Mouse (Mus musculus) embryonic stem cell, embryonic (primary cell): ENCODE data around the gene Vps29.

ENCODE experiments used
- CTCF ChIA-PET, 4 experiments: fragments of 300-600 bp in 2 of 4; fragments of 350-600 bp in 2 of 4; sonication (Branson Sonifier 250); formaldehyde crosslinking; loops; one replicate each; lab custom pipeline; 2022; ENCODE audit warnings: inconsistent platforms in 2 of 4; lab: Charles Lee
- POLR2A ChIA-PET, 4 experiments: fragments of 300-600 bp in 2 of 4; fragments of 350-600 bp in 2 of 4; sonication (Branson Sonifier 250); formaldehyde crosslinking; loops; one replicate each; lab custom pipeline; 2022; ENCODE audit warnings: antibody characterized with exemption in 4 of 4, inconsistent platforms in 1 of 4; lab: Charles Lee

The Vps29 gene

GRCm38 (mm10) chr5:122372878-122373277 is 18.7 kb downstream of the Vps29 start:
- CTCF ChIA-PET: interaction anchor here in 3 of 4 experiments (0.6 to 1.3 kb wide), 7 partner anchors 19 to 182 kb away, joined by 3 to 4 read pairs (median 3); partner anchors contain the start of gene Rad9b (in 1 of the 3)
- POLR2A ChIA-PET: interaction anchor here in 3 of 4 experiments (0.6 to 2.1 kb wide), 25 partner anchors 11 to 421 kb away, joined by 3 to 22 read pairs (median 4); partner anchors contain the start of genes Rad9b (in 3 of the 3), Vps29 (in 2 of the 3) and Tctn1 (in 1 of the 3)

GRCm38 (mm10) chr5:122377101-122377833 is 23.1 kb downstream of the Vps29 start:
- CTCF ChIA-PET: interaction anchor here in 3 of 4 experiments (0.6 to 0.9 kb wide), 13 partner anchors 22 to 1160 kb away, joined by 3 to 15 read pairs (median 5); partner anchors contain the start of genes Rad9b (in 1 of the 3) and Tctn1 (in 1 of the 3)
- POLR2A ChIA-PET: interaction anchor here in 3 of 4 experiments (0.6 to 1.6 kb wide), 20 partner anchors 7 to 564 kb away, joined by 3 to 12 read pairs (median 5); partner anchors contain the start of genes Rad9b (in 1 of the 3) and Vps29 (in 1 of the 3)

- ChIA-PET CTCF (interaction anchor here (0.6 to 2.6 kb wide), 8 partner anchors 24 to 526 kb away, joined by 3 to 26 read pairs (median 3); partner anchors contain the start of genes Rad9b (in 1 of the 4) and Tctn1 (in 1 of the 4)), POLR2A (interaction anchor here in 3 of 4 experiments (0.6 to 2.2 kb wide), 11 partner anchors 8 to 565 kb away, joined by 3 to 17 read pairs (median 4); partner anchors contain the start of genes Rad9b (in 2 of the 3) and Vps29 (in 2 of the 3))
Measured at GRCm38 (mm10) chr5:122378171-122378570, 24.0 kb downstream of the Vps29 start.

DNA sequence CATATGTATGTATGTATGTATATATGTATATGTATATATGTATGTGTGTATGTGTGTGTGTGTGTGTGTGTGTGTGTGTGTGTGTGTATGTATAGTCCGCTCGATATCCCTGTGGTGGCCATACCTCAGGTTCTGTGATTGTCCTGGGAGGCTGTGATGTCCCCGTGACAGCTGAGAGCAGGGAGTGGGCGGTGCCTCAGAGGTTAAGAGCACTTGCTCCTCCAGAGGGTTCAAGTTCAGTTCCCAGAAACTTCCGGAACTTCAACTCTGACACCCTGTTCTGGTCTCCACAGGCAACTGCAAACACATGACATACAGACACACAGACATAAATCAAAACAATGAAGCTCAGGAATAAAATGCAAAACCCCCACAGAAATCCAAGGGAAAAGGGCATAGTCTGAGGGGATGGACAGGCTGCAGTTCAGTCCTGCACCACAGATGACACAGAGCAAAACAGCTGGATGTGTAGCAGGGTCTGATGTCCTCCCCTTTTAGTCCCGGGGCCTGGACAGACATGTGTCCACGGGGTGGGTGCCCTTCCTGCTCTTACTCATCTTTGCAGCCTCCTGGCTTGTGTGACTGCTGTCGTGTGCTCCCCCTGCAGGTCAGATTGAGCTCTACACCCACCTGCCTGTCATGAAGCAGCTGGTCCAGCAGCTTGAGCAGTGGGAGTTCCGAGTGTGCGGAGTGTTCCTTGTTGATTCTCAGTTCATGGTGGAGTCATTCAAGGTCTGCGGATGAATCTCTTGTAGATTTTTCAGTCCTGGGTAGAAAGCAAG is 25.4 kb downstream of the Vps29 start:
- ChIA-PET POLR2A (interaction anchor here in 3 of 4 experiments (0.6 to 2.2 kb wide), 21 partner anchors 8 to 251 kb away, joined by 3 to 17 read pairs (median 4); partner anchors contain the start of genes Rad9b (in 2 of the 3), Vps29 (in 2 of the 3), Arpc3 (in 1 of the 3) and Gpn3 (in 1 of the 3)), CTCF (interaction anchor here (0.5 to 3.3 kb wide), 66 partner anchors 8 to 687 kb away, joined by 3 to 26 read pairs (median 3); partner anchors contain the start of genes Tctn1 (in 3 of the 4), Arpc3 (in 2 of the 4), Gpn3 (in 2 of the 4) and Fam216a (in 1 of the 4))

DNA sequence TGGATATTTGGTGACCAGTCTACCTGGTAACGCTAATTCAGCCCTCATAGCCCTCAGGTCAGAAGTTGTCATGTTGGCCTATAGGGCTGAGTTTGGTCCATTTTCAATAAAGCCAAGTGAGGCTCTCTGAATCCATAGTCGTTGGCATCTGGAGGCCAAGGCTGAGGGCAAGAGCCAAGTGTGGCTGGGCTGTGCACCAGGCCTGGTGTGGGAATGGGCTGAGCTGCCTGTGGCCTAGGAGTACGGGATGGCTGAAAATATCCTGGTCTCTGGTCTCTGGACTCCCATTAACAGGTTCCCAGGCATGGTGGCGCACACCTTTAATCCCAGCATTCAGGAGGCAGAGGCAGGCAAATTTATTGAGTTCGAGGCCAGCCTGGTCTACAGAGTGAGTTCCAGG is 35.8 kb downstream of the Vps29 start:
- CTCF ChIA-PET: interaction anchor here in 1 of 4 experiments (1.8 kb wide), 1 partner anchor 10 kb away, joined by 8 read pairs; no protein-coding TSS in a partner anchor

DNA sequence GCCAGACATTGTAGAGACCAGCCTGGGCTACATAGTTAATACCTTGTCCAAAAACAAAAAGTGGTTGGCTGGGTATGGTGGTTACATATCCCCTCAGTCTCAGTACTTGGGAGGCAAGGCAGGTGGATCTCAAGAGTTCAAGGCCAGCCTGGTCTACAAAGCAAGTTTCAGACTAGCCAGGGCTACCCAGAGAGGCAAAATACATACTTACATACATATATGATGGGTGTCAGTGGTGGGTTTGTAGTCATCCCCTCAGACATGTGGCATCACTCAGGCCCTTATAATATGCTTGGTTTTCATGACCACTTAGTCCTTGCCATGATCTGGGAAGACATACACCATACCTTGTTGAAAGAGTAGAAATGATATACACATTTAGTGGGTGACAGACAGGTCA is 36.5 kb downstream of the Vps29 start:
- ChIA-PET CTCF (interaction anchor here in 1 of 4 experiments (1.8 kb wide), 1 partner anchor 11 kb away, joined by 8 read pairs; no protein-coding TSS in a partner anchor), POLR2A (interaction anchor here in 1 of 4 experiments (1.0 to 1.8 kb wide), 3 partner anchors 9 to 18 kb away, joined by 3 to 10 read pairs (median 4); partner anchors contain the start of gene Fam216a)

More for the DNA sequence above, 35.8 kb downstream of the Vps29 start:
- POLR2A ChIA-PET: interaction anchor here in 2 of 4 experiments (0.6 to 1.8 kb wide), 6 partner anchors 8 to 116 kb away, joined by 3 to 10 read pairs (median 3); partner anchors contain the start of gene Fam216a (in 1 of the 2)

DNA sequence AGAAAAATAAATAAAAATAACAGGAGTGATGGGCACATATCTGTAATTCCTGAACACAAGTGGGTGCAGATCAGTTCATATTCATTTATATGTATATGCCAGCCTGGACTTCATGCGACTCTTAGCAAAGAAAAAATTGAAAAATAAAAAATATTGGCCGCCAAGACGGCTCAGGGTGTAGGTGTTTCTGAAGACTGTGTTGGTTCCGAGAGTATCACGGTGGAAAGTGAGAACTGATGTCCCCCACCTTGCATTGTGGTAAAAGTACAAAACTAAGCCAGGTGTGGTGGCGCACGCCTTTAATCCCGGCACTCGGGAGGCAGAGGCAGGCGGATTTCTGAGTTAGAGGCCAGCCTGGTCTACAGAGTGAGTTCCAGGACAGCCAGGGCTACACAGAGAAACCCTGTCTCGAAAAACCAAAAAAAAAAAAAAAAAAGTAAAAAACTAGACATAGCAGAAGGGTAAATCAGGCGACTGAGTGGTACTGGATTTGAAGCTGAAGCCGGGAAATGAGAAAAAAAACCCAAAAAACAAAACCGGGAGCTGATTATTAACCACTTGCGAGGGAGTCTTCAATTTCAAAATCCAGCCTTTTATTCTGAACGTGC is 37.1 kb downstream of the Vps29 start:
- CTCF ChIA-PET: interaction anchor here in 3 of 4 experiments (0.6 to 1.3 kb wide), 7 partner anchors 11 to 277 kb away, joined by 3 to 4 read pairs (median 3); partner anchors contain the start of gene Tctn1 (in 1 of the 3)
- POLR2A ChIA-PET: interaction anchor here in 2 of 4 experiments (0.6 to 1.6 kb wide), 12 partner anchors 9 to 1957 kb away, joined by 3 to 5 read pairs (median 3); partner anchors contain the start of genes Rad9b (in 1 of the 2) and Vps29 (in 1 of the 2)

DNA sequence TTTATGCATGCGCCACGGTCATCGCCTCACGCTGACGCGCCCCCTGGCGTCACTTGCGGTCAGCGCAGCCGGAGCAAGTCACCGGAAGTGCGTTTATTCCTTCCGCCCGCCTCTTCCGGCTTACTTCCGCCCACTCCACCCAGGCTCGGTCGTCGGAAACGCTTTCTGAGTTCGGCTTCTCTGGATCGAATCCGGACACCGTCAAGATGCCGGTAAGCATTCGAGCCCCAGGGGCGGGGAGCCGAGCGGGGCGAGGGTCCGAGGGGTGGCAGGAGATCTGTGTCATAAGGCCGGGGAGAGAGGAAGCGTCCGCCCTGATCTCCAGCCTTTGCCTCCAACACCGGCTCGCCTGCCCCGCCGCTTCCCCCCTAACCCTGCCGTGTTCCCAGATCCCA is 37.6 kb downstream of the Vps29 start, which contains the start of gene Arpc3:
TSS of gene Arpc3 (plus strand) at position 93 of the 395 bp plus-strand sequence.
- ChIA-PET CTCF (interaction anchor here (0.6 to 1.3 kb wide), 10 partner anchors 11 to 277 kb away, joined by 3 to 8 read pairs (median 3); partner anchors contain the start of gene Tctn1 (in 2 of the 4)), POLR2A (interaction anchor here in 2 of 4 experiments (0.6 to 1.6 kb wide), 12 partner anchors 9 to 1956 kb away, joined by 3 to 5 read pairs (median 3); partner anchors contain the start of genes Rad9b (in 1 of the 2) and Vps29 (in 1 of the 2))

DNA sequence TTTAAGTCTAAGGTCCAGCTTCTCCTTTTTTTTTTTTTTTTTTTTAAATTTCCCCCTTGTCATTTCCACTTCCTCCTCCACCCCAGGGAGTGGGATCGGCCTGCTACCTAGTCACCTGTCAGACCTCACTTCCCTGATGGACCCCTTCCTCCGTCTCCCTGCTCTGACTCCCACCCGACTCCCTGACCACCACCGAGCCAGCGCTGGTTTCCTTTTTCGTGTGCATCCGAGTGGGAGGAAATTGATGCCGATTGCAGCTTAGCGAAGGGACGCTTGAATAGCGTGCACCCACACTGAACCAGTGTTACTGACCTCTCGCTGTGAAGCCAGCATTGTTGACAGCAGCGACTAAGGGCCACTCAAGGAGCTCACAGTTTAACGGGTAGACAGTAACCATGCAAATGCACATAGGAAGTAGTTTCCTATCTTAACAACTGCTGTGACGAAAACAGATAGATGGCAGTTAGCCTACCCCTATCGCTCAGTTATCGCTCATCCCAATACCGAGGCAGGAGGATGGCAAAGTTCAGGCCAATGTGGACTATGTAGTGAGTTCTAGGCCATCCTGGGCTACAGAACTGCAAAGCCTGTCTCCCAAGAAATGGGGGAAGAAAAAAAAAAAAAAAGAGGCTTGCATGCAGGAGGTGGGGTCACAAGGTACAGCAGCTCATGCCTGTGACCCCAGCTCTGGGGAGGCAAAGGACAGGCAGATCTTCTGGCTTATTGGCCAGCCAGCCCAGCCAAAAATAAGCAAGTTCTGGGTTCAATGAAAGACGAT is 38.2 kb downstream of the Vps29 start:
- ChIA-PET POLR2A (interaction anchor here (0.6 to 1.6 kb wide), 12 partner anchors 10 to 1955 kb away, joined by 3 to 8 read pairs (median 3); partner anchors contain the start of genes Rad9b (in 1 of the 4), Tctn1 (in 1 of the 4) and Vps29 (in 1 of the 4)), CTCF (interaction anchor here in 3 of 4 experiments (0.6 to 1.3 kb wide), 9 partner anchors 10 to 278 kb away, joined by 3 to 10 read pairs (median 3); partner anchors contain the start of gene Tctn1 (in 2 of the 3))

- POLR2A ChIA-PET: interaction anchor here in 3 of 4 experiments (0.6 to 1.7 kb wide), 7 partner anchors 16 to 129 kb away, joined by 3 to 8 read pairs (median 3); partner anchors contain the start of genes Rad9b (in 2 of the 3), Vps29 (in 2 of the 3) and Tctn1 (in 1 of the 3)
- CTCF ChIA-PET: interaction anchor here (0.5 to 1.9 kb wide), 28 partner anchors 9 to 670 kb away, joined by 3 to 23 read pairs (median 4); partner anchors contain the start of genes Tctn1 (in 3 of the 4), Fam216a (in 1 of the 4) and Gpn3 (in 1 of the 4)
Measured at GRCm38 (mm10) chr5:122393887-122394286, 39.7 kb downstream of the Vps29 start.

DNA sequence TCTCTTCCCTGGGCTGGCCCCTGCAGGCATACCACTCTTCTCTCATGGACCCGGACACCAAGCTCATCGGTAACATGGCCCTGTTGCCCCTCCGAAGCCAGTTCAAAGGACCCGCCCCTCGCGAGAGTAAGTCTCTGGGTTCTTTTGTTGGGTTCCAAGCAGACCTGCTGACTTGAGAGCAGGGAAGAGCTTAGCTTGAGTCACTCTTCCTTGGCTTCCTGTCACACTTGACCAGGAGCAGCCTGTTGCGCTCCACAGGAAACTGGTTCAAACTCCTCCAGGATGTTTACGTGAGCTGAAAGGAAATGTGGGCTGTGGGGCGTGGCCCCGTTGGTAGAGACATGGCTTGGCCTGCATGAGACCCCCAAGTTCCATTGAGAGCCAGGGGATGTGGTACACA is 42.6 kb downstream of the Vps29 start:
- POLR2A ChIA-PET: interaction anchor here in 3 of 4 experiments (0.6 to 1.8 kb wide), 36 partner anchors 9 to 377 kb away, joined by 3 to 11 read pairs (median 3); partner anchors contain the start of genes Fam216a (in 3 of the 3), Gpn3 (in 2 of the 3), Ppp1cc (in 1 of the 3) and Rad9b (in 1 of the 3)
- CTCF ChIA-PET: interaction anchor here (0.6 to 2.9 kb wide), 15 partner anchors 11 to 569 kb away, joined by 3 to 20 read pairs (median 5); partner anchors contain the start of gene Tctn1 (in 1 of the 4)

- CTCF ChIA-PET: interaction anchor here in 3 of 4 experiments (0.9 to 2.9 kb wide), 6 partner anchors 17 to 281 kb away, joined by 3 to 20 read pairs (median 8); partner anchors contain the start of gene Tctn1 (in 1 of the 3)
- POLR2A ChIA-PET: interaction anchor here in 3 of 4 experiments (0.6 to 1.8 kb wide), 15 partner anchors 11 to 188 kb away, joined by 3 to 11 read pairs (median 4); partner anchors contain the start of genes Fam216a (in 2 of the 3), Gpn3 (in 1 of the 3), Rad9b (in 1 of the 3) and Tctn1 (in 1 of the 3)
Measured at GRCm38 (mm10) chr5:122397495-122397894, 43.3 kb downstream of the Vps29 start.

- ChIA-PET POLR2A (interaction anchor here in 1 of 4 experiments (1.1 to 1.5 kb wide), 2 partner anchors 18 to 219 kb away, joined by 3 to 4 read pairs; no protein-coding TSS in a partner anchor), CTCF (interaction anchor here in 2 of 4 experiments (0.7 to 1.1 kb wide), 3 partner anchors 10 to 421 kb away, joined by 3 to 4 read pairs (median 3); partner anchors contain the start of gene Anapc5 (in 1 of the 2))
Measured at GRCm38 (mm10) chr5:122399871-122400270, 45.7 kb downstream of the Vps29 start.

DNA sequence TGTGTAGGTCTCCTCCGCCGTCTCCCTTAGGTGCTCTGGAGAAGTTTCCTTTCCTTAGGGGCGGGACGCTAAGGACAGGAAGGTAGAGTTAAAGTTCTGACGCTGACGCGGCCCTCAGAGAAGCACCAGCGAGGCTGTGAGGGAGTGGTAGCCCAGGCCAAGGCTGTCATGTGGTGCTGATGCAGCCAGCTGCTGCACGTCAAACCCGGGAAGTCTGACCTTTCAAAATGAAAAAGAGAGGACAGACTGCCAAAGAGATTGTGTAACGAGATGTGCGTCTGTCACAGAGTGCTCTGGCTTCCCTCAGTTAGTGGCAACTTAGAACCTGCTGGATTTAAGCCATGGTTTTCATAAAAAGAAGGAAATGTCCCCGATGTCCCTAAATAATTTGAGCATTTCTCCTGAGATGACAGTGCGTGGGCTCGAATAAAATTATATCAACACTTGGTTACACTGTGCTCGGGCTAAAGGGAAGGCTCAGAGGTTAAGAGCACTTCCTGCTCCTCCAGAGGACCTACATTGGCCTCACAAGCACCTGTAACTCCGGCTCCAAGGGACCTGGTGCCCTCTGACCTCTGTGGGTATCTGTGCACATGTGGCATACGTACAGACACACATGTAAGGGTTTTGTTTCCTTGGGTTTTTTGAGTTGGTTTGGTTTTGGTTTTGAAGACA is 46.6 kb downstream of the Vps29 start:
- POLR2A ChIA-PET: interaction anchor here in 2 of 4 experiments (0.5 to 1.1 kb wide), 2 partner anchors 219 to 552 kb away, joined by 3 read pairs; no protein-coding TSS in a partner anchor
- CTCF ChIA-PET: interaction anchor here in 1 of 4 experiments (1.1 kb wide), 1 partner anchor 9 kb away, joined by 4 read pairs; no protein-coding TSS in a partner anchor
